Mouse (Mus musculus): Measurements from ENCODE around the gene Fbxw4. TPM values are rescaled to one million over a fixed set of nuclear protein-coding genes. Genes with fewer than 3 reads are reported as not detected.

Fbxw4 gene
- polyA plus RNA-seq, 1 experiment = 15.5 TPM

GRCm38 (mm10) chr19:45623710-45624109 lies 36.4 kb downstream of the Fbxw4 start:
- TF ChIP-seq EP300 (IDR thresholded peaks at IDR 0.05; ENCODE audit: insufficient read depth, low read depth, low read length) = no peak
- no peak for TF ChIP-seq CTCF (IDR thresholded peaks at IDR 0.05; ENCODE audit: low read depth, low read length)
- no peak for TF ChIP-seq POLR2A (IDR thresholded peaks at IDR 0.05; ENCODE audit: insufficient read depth, low read length)
- Histone ChIP-seq H3K27ac (ENCODE audit: insufficient read depth, low read length) (no peak overlapping the region), H3K4me3 (ENCODE audit: low read depth, low read length) (no peak overlapping the region)

DNA sequence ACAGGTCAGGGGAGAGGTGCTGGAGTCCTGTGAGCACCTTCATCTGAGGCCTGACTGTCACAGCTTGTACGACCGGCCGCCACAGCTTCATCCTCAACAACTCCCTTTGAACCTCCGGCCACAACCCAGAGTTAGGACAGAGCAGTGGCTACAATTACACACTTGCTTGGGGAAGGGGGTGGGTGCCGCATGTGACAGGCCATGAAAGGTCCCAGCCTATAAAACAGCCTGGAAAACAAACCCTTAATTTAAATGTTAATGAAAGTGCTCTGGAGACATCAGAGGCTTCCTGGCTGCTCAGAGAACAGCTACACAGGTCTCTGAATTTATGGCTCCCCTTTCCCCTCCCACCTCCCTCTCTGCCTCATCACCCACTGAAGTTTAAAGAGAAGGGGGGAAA lies 38.0 kb downstream of the Fbxw4 start:
- Histone ChIP-seq H3K9me3 (replicated peaks; ENCODE audit: control insufficient read depth, insufficient read depth, low read length, poor library complexity, severe bottlenecking) (no peaks in the 10 kb centered on the region), H3K36me3 (ENCODE audit: control insufficient read depth, insufficient read depth, low read length, poor library complexity, severe bottlenecking) (no peaks in the 10 kb centered on the region), H3K27me3 (ENCODE audit: control insufficient read depth, insufficient read depth, low read length, poor library complexity, severe bottlenecking) (no peaks in the 10 kb centered on the region), H3K4me1 (ENCODE audit: control insufficient read depth, insufficient read depth, low read length) (no peaks in the 10 kb centered on the region), H3K27ac (ENCODE audit: insufficient read depth, low read length) (no peak overlapping the region), H3K9ac (ENCODE audit: low read depth, poor library complexity, severe bottlenecking) (no peak overlapping the region), H3K4me3 (ENCODE audit: low read depth, low read length) (no peak overlapping the region)
- TF ChIP-seq EP300 (IDR thresholded peaks at IDR 0.05; ENCODE audit: insufficient read depth, low read depth, low read length) (peak; percentile 79; the same call in 1 of the 2 replicates), CTCF (IDR thresholded peaks at IDR 0.05; ENCODE audit: low read depth, low read length) (no peak)

More at GRCm38 (mm10) chr19:45623710-45624109, 36.4 kb downstream of the Fbxw4 start:
- no peaks in the 10 kb centered on the region for H3K4me1 ChIP-seq (ENCODE audit: control insufficient read depth, insufficient read depth, low read length)
- H3K27me3 ChIP-seq (ENCODE audit: control insufficient read depth, insufficient read depth, low read length, poor library complexity, severe bottlenecking) = no peaks in the 10 kb centered on the region
- H3K9ac ChIP-seq (ENCODE audit: low read depth, poor library complexity, severe bottlenecking) = no peak overlapping the region
- H3K36me3 ChIP-seq (ENCODE audit: control insufficient read depth, insufficient read depth, low read length, poor library complexity, severe bottlenecking) = no peaks in the 10 kb centered on the region
- no peaks in the 10 kb centered on the region for H3K9me3 ChIP-seq (replicated peaks; ENCODE audit: control insufficient read depth, insufficient read depth, low read length, poor library complexity, severe bottlenecking)

DNA sequence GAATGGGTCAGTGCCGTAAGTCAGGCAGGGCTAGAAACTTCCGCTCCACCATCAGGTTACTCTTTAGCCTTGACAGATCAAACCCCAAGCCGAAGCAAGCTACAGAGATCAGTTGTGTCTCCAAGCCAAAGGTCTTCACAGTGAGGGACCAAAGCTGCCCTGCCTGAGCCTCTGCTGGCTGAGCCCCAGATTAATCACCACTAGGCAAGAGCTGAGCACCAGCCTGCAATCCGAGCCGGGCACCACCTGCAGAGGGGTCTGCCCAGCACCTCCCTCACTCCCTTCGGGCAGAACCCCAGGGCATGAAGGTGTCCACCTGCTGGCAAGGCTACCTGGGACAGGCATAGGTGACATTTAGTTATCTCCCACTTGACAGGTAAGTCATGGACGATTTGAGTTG lies 39.1 kb downstream of the Fbxw4 start:
- Histone ChIP-seq H3K27ac (ENCODE audit: insufficient read depth, low read length) (no peak overlapping the region), H3K4me1 (ENCODE audit: control insufficient read depth, insufficient read depth, low read length) (no peaks in the 10 kb centered on the region), H3K9ac (ENCODE audit: low read depth, poor library complexity, severe bottlenecking) (no peak overlapping the region), H3K9me3 (replicated peaks; ENCODE audit: control insufficient read depth, insufficient read depth, low read length, poor library complexity, severe bottlenecking) (no peaks in the 10 kb centered on the region), H3K36me3 (ENCODE audit: control insufficient read depth, insufficient read depth, low read length, poor library complexity, severe bottlenecking) (no peaks in the 10 kb centered on the region), H3K27me3 (ENCODE audit: control insufficient read depth, insufficient read depth, low read length, poor library complexity, severe bottlenecking) (no peaks in the 10 kb centered on the region), H3K4me3 (ENCODE audit: low read depth, low read length) (no peak overlapping the region)
- TF ChIP-seq CTCF (IDR thresholded peaks at IDR 0.05; ENCODE audit: low read depth, low read length) = no peak
- TF ChIP-seq EP300 (IDR thresholded peaks at IDR 0.05; ENCODE audit: insufficient read depth, low read depth, low read length) = no peak
- TF ChIP-seq POLR2A (IDR thresholded peaks at IDR 0.05; ENCODE audit: insufficient read depth, low read length) = no peak

GRCm38 (mm10) chr19:45619744-45620501 lies 40.2 kb downstream of the Fbxw4 start:
- Histone ChIP-seq H3K36me3 (ENCODE audit: control insufficient read depth, insufficient read depth, low read length, poor library complexity, severe bottlenecking) (no peaks in the 10 kb centered on the region), H3K4me3 (ENCODE audit: low read depth, low read length) (no peak overlapping the region), H3K27me3 (ENCODE audit: control insufficient read depth, insufficient read depth, low read length, poor library complexity, severe bottlenecking) (no peaks in the 10 kb centered on the region), H3K9me3 (replicated peaks; ENCODE audit: control insufficient read depth, insufficient read depth, low read length, poor library complexity, severe bottlenecking) (no peaks in the 10 kb centered on the region), H3K9ac (ENCODE audit: low read depth, poor library complexity, severe bottlenecking) (no peak overlapping the region), H3K27ac (ENCODE audit: insufficient read depth, low read length) (no peak overlapping the region), H3K4me1 (ENCODE audit: control insufficient read depth, insufficient read depth, low read length) (no peaks in the 10 kb centered on the region)
- TF ChIP-seq POLR2A (IDR thresholded peaks at IDR 0.05; ENCODE audit: insufficient read depth, low read length) (no peak), EP300 (IDR thresholded peaks at IDR 0.05; ENCODE audit: insufficient read depth, low read depth, low read length) (no peak)

DNA sequence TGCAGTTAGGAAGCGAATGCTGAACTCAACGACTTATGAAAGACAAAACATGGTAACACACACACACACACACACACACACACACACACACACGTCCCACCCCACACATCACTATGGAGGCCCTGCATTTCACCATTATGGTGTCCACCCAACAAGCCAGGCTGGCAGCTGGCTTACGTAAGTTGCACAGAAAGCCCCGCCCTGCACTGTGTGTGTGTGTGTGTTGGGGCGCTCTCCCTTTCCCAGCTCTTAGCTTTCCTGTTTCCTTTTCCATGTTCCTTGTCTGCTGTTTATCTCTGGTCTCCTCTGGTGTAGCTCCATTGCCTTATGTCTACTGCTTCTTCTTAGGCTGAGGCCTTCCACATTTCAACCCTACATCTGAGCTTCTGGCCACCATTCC lies 41.9 kb downstream of the Fbxw4 start:
- no peak overlapping the region for H3K4me3 ChIP-seq (ENCODE audit: low read depth, low read length)
- H3K9ac ChIP-seq (ENCODE audit: low read depth, poor library complexity, severe bottlenecking) = no peak overlapping the region
- H3K9me3 ChIP-seq (replicated peaks; ENCODE audit: control insufficient read depth, insufficient read depth, low read length, poor library complexity, severe bottlenecking) = no peaks in the 10 kb centered on the region
- no peaks in the 10 kb centered on the region for H3K36me3 ChIP-seq (ENCODE audit: control insufficient read depth, insufficient read depth, low read length, poor library complexity, severe bottlenecking)
- TF ChIP-seq EP300 (IDR thresholded peaks at IDR 0.05; ENCODE audit: insufficient read depth, low read depth, low read length) = no peak
- TF ChIP-seq CTCF (IDR thresholded peaks at IDR 0.05; ENCODE audit: low read depth, low read length) = no peak
- H3K4me1 ChIP-seq (ENCODE audit: control insufficient read depth, insufficient read depth, low read length) = no peaks in the 10 kb centered on the region
- no peak overlapping the region for H3K27ac ChIP-seq (ENCODE audit: insufficient read depth, low read length)
- no peaks in the 10 kb centered on the region for H3K27me3 ChIP-seq (ENCODE audit: control insufficient read depth, insufficient read depth, low read length, poor library complexity, severe bottlenecking)

DNA sequence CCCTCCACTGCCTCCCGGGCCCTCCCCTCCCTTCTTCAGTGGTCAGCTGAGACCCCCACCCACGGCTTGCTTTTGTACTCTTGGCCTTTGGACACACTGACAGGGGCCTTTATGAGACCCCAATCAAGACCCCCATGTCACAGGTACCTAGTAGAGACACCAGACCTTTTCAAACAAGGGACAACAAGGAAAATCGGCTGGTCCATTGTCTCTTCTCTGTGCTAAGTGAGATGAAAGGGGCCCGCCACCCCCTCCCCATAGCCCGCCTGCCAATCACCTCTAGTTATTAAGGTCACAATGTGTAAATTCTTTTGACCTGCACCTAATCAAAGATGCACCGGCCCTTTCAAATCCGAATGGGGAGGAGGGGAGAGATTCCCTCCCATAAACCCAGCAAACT lies 43.4 kb downstream of the Fbxw4 start:
- no peak for TF ChIP-seq EP300 (IDR thresholded peaks at IDR 0.05; ENCODE audit: insufficient read depth, low read depth, low read length)
- no peak for TF ChIP-seq POLR2A (IDR thresholded peaks at IDR 0.05; ENCODE audit: insufficient read depth, low read length)
- no peak for TF ChIP-seq CTCF (IDR thresholded peaks at IDR 0.05; ENCODE audit: low read depth, low read length)
- H3K9ac ChIP-seq (ENCODE audit: low read depth, poor library complexity, severe bottlenecking) = no peak overlapping the region
- no peak overlapping the region for H3K4me3 ChIP-seq (ENCODE audit: low read depth, low read length)
- H3K4me1 ChIP-seq (ENCODE audit: control insufficient read depth, insufficient read depth, low read length) = peaks cover 4% of the 10 kb centered on the region
- H3K27me3 ChIP-seq (ENCODE audit: control insufficient read depth, insufficient read depth, low read length, poor library complexity, severe bottlenecking) = no peaks in the 10 kb centered on the region
- no peaks in the 10 kb centered on the region for H3K36me3 ChIP-seq (ENCODE audit: control insufficient read depth, insufficient read depth, low read length, poor library complexity, severe bottlenecking)
- no peaks in the 10 kb centered on the region for H3K9me3 ChIP-seq (replicated peaks; ENCODE audit: control insufficient read depth, insufficient read depth, low read length, poor library complexity, severe bottlenecking)
- H3K27ac ChIP-seq (ENCODE audit: insufficient read depth, low read length) = no peak overlapping the region
